Mouse (Mus musculus): ENCODE results near the gene Mettl7a1.
"Not testable (repeated sequence)": the region's sequence is repeated elsewhere in the genome, so short reads cannot be mapped to it uniquely, and the experiment has no call there.

Gene Mettl7a1

DNA sequence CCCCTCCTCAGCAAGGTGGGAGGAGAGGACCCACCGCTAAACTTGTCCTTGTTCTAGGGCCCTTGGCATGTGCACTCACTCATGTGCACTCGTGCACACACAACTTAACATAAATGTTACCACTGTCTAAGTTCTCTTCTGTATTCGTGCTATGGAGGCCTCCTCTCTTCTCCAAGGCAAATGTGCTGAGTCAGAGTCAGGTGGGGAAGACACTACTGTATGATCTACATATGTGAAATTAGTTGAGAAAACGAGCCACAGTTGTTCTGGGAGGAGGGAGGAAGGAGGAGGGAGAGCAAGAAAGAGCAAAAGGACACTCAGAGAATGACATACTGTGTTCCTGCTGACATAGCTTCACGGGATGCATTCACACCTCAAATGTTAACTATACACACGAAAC, 3.4 kb upstream of the Mettl7a1 start:
- DNase-seq (ENCODE audit: low read depth): no peak

DNA sequence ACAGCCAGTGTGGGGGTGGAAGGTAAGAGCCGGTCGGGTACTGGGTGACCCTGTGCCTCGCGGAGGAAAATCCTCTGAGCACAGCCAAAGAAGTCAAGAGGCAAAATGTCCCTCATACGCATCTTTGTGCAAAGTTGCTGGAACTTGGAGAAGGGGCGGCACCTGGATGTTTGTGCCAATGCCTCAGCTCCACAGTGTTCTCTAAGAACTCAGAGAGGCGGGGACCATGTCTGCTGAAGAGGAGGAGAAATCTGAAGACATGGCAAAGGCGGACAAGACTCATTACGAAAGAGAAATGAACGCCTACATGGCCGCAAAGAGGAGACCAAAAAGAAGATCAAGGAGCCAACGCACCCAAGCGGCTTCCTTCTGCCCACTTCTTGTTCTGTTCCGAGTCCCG, 2.4 kb upstream of the Mettl7a1 start:
- no peak for DNase-seq (ENCODE audit: low read depth)

GRCm38 (mm10) chr15:100303428-100304018, 417 bp upstream of the Mettl7a1 start:
- DNase-seq (ENCODE audit: low read depth): no peak

- DNase-seq (ENCODE audit: low read depth): no peak
These were observed 2.3 kb downstream of the Mettl7a1 start for GRCm38 (mm10) chr15:100306201-100306600.

- DNase-seq (ENCODE audit: low read depth): not testable (repeated sequence)
These were observed 3.6 kb downstream of the Mettl7a1 start for GRCm38 (mm10) chr15:100307438-100308096.

DNA sequence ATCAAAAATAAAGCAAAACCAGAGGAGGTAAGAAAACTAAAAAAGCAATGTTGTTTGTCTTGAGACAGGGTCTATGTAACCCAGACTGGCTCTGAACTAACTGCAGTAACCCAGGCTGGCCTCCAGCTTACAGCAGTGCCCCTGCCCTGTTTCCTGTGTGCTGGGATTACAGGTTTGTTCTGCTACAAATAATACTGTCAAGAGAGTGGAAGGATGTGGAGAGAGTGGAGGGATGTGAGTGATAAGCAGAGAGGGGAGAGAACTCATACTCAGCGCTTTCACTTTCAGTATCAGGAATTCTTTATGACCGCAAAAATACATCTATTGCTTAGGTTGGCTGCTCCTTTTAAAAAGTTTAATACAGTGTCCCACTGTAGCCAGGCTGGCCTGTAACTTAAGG, 8.4 kb downstream of the Mettl7a1 start:
- DNase-seq (ENCODE audit: low read depth): no peak

- no peak for DNase-seq (ENCODE audit: low read depth)
These were observed 10.7 kb downstream of the Mettl7a1 start for GRCm38 (mm10) chr15:100314448-100315145.

- DNase-seq (ENCODE audit: low read depth): peak; percentile 82
These were observed 14.2 kb downstream of the Mettl7a1 start for GRCm38 (mm10) chr15:100318014-100318671.

GRCm38 (mm10) chr15:100319884-100320283, 15.9 kb downstream of the Mettl7a1 start:
- DNase-seq (ENCODE audit: low read depth): no peak

- peak; percentile 44 for DNase-seq (ENCODE audit: low read depth)
These were observed 16.5 kb downstream of the Mettl7a1 start for GRCm38 (mm10) chr15:100320295-100320905.

DNA sequence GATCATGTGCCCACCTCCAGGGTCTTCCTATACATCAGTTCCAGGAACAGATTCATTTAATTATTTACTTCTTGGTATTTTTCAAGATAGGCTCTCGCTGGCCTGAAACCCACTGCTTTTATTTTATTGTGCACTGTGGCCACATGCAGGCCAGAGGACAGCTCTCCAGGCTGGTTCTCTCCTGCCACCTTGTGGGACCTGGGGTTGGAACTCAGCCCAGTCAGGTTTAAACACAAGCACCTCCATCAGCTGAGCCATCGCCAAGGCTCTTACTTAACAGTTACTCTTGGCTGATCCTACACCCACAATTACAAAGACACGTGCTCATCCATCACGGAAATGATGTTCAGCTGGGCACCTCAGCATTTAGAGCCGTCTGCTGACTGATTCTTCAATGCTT, 17.2 kb downstream of the Mettl7a1 start:
- peak; percentile 53 for DNase-seq (ENCODE audit: low read depth)

GRCm38 (mm10) chr15:100324021-100324591, 20.2 kb downstream of the Mettl7a1 start:
- no peak for DNase-seq (ENCODE audit: low read depth)

DNA sequence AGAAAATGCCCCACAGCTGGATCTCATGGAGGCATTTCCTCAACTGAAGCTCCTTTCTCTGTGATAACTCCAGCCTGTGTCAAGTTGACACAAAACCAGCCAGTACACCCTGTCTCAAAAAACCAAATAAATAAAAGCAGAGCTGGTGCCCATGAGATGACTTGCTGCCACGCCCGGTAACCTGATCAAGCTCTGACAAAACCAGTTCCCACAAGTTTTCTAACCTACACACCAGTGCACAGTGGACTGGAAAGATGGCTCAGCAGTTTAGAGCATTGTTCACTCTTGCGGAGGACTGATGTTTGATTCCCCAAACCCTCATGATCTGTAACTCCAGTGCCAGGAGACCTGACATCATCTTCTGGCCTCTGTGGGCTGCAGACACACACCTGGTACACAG, 21.3 kb downstream of the Mettl7a1 start:
- no peak for DNase-seq (ENCODE audit: low read depth)

DNA sequence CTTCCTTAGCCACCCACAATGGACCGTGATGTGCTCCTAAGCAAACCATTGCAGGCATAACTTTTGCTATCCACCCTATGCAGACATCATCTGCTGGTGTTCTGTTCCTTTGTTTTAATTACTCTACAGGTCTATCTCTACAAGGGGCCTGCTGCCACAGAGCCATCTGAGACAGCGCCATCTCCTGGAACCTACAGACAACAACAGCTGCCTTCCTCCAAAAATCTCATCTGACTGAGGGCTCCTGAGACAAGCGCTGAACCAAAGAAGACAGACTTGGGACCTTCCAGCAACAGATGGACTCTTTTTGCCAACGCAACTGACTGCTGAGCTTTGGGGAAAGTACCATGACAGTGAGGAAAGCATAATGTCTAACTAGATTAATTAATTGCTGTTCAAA, 24.1 kb downstream of the Mettl7a1 start:
- DNase-seq (ENCODE audit: low read depth): not testable (repeated sequence)

GRCm38 (mm10) chr15:100329336-100329735, 25.4 kb downstream of the Mettl7a1 start:
- not testable (repeated sequence) for DNase-seq (ENCODE audit: low read depth)

- DNase-seq (ENCODE audit: low read depth): no peak
These were observed 26.8 kb downstream of the Mettl7a1 start for GRCm38 (mm10) chr15:100330739-100331138.

GRCm38 (mm10) chr15:100332077-100332961, 28.4 kb downstream of the Mettl7a1 start:
- not testable (repeated sequence) for DNase-seq (ENCODE audit: low read depth)

DNA sequence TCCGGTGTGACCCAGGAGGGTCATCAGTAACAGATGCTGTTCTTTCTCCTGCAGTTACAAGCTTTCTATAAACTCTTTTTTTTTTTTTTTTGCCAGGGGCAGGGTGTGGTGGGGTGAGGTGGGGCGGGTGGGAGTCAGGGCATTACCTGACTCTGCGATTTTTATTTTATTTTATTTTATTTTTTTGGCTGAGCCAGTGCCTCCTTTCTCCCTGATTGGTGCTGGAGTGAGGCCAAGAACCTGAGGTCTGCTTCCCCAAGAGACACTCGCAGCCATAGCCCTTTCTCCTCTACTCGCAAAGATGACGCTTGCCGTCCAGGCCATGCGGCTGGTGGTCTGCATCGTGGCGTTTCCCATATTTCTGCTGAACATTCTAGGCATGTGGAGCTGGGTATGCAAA, 30.7 kb downstream of the Mettl7a1 start, which contains the start of gene Mettl7a3:
Gene Mettl7a3 (plus strand): TSS at position 301 of the 400 bp plus-strand sequence.
- DNase-seq (ENCODE audit: low read depth): no peak

GRCm38 (mm10) chr15:100337328-100337727, 33.4 kb downstream of the Mettl7a1 start:
- not testable (repeated sequence) for DNase-seq (ENCODE audit: low read depth)

GRCm38 (mm10) chr15:100337847-100338246, 33.9 kb downstream of the Mettl7a1 start:
- not testable (repeated sequence) for DNase-seq (ENCODE audit: low read depth)

Data from fibroblast of lung, adult 2 months (primary cell).